Mouse (Mus musculus) neural tube, embryonic 15.5 days (tissue): ENCODE measurements around the gene Cd9. TPM values are rescaled to one million over a fixed set of nuclear protein-coding genes. Genes with fewer than 3 reads are reported as not detected.
"Not testable (repeated sequence)": the region's sequence is repeated elsewhere in the genome, so short reads cannot be mapped to it uniquely, and the experiment has no call there.

ENCODE experiments used
- ATAC-seq: fragments of 200-750 bp; cut with Nextera tagmentation; 2 replicates; pipeline ENCODE4 v1.8.0; 2017; ENCODE audit warnings: mild to moderate bottlenecking, moderate TSS enrichment, moderate library complexity; ENCODE audit not compliant: low FRiP score
- H3K27ac ChIP-seq: fragments of 300-500 bp; sonication (generic); replicated peaks from 2 replicates; pipeline ENCODE4 v1.5.1; 2015; ENCODE audit warnings: mild to moderate bottlenecking, inconsistent platforms
- H3K27me3 ChIP-seq: fragments of 300-500 bp; sonication (generic); replicated peaks from 2 replicates; pipeline ENCODE4 v1.6.1; 2015; ENCODE audit warnings: inconsistent platforms
- H3K36me3 ChIP-seq: fragments of 300-500 bp; sonication (generic); 2 replicates; pipeline ENCODE4 v1.6.1; 2015; ENCODE audit warnings: inconsistent platforms
- H3K4me1 ChIP-seq: fragments of 300-500 bp; sonication (generic); 2 replicates; pipeline ENCODE4 v1.6.1; 2015; ENCODE audit warnings: inconsistent platforms
- H3K4me2 ChIP-seq: fragments of 300-500 bp; sonication (generic); 2 replicates; pipeline ENCODE4 v1.6.1; 2015; ENCODE audit warnings: inconsistent platforms, mild to moderate bottlenecking, moderate library complexity
- H3K4me3 ChIP-seq: fragments of 300-500 bp; sonication (generic); replicated peaks from 2 replicates; pipeline ENCODE4 v1.5.1; 2015; ENCODE audit warnings: mild to moderate bottlenecking, inconsistent platforms
- H3K9ac ChIP-seq: fragments of 300-500 bp; sonication (generic); replicated peaks from 2 replicates; pipeline ENCODE4 v1.6.1; 2015; ENCODE audit warnings: mild to moderate bottlenecking, inconsistent platforms
- H3K9me3 ChIP-seq: fragments of 300-500 bp; sonication (generic); replicated peaks from 2 replicates; pipeline ENCODE4 v1.6.1; 2016; ENCODE audit warnings: inconsistent platforms
- WGBS: fragments of 180-500 bp; shearing (Covaris S2); methylation state at CpG from one replicate; pipeline ENCODE4 v1.1.7; 2015; ENCODE audit warnings: mixed read lengths; 5-methylcytosine and 5-hydroxymethylcytosine counted together
- polyA plus RNA-seq: library from polyadenylated mRNA; unstranded; fragments of >200 nt; fragmentation: Nextera tagmentation; extraction: Ambion mirVana; gene quantifications from 2 replicates; pipeline ENCODE4 v1.2.1, GENCODE M21; 2015

Cd9 gene
- polyA plus RNA-seq, 1 experiment from 2014 or later, result 112 TPM

GRCm38 (mm10) chr6:125495361-125495760 lies 770 bp upstream of the Cd9 start:
- H3K4me3 ChIP-seq, result peak overlapping the region; percentile 60; the same call in 1 of the 2 replicates
- no peak for ATAC-seq
- WGBS, result 73% methylated on average over 9 of the region's 9 CpGs

GRCm38 (mm10) chr6:125493147-125493546 lies 1.4 kb downstream of the Cd9 start:
- Histone ChIP-seq H3K9me3 (no peaks in the 10 kb centered on the region), H3K4me3 (peak overlapping the region; percentile 60), H3K4me2 (peak overlapping the region; percentile 95), H3K27ac (no peak overlapping the region; the same call in 1 of the 2 replicates), H3K27me3 (peaks cover 26% of the 10 kb centered on the region), H3K9ac (no peak overlapping the region; the same call in 1 of the 2 replicates), H3K4me1 (peaks cover 27% of the 10 kb centered on the region), H3K36me3 (no peaks in the 10 kb centered on the region)
- WGBS, result 53% methylated on average over 5 of the region's 5 CpGs
- ATAC-seq, result no peak

More at GRCm38 (mm10) chr6:125495361-125495760, 770 bp upstream of the Cd9 start:
- Histone ChIP-seq H3K4me2 (peak overlapping the region; percentile 95; the same call in 1 of the 2 replicates), H3K9me3 (no peaks in the 10 kb centered on the region), H3K4me1 (peaks cover 27% of the 10 kb centered on the region), H3K36me3 (no peaks in the 10 kb centered on the region), H3K9ac (no peak overlapping the region), H3K27ac (no peak overlapping the region), H3K27me3 (peaks cover 26% of the 10 kb centered on the region)

GRCm38 (mm10) chr6:125492664-125493063 lies 1.9 kb downstream of the Cd9 start:
- Histone ChIP-seq H3K4me1 (peaks cover 27% of the 10 kb centered on the region), H3K27me3 (peaks cover 26% of the 10 kb centered on the region), H3K9me3 (no peaks in the 10 kb centered on the region), H3K9ac (no peak overlapping the region), H3K27ac (no peak overlapping the region; the same call in 1 of the 2 replicates), H3K4me3 (peak overlapping the region; percentile 60), H3K36me3 (no peaks in the 10 kb centered on the region), H3K4me2 (peak overlapping the region; percentile 95)
- ATAC-seq, result no peak
- WGBS, result 80% methylated on average over 6 of the region's 6 CpGs

GRCm38 (mm10) chr6:125492033-125492432 lies 2.6 kb downstream of the Cd9 start:
- peak overlapping the region; percentile 95 for H3K4me2 ChIP-seq
- no peaks in the 10 kb centered on the region for H3K9me3 ChIP-seq
- no peaks in the 10 kb centered on the region for H3K36me3 ChIP-seq
- no peak for ATAC-seq
- H3K27ac ChIP-seq, result 0 out of 2 replicates have a peak overlapping the region, but pooled peaks have one; percentile 4
- H3K4me3 ChIP-seq, result no peak overlapping the region
- 30% methylated on average over 9 of the region's 9 CpGs for WGBS
- H3K27me3 ChIP-seq, result peaks cover 26% of the 10 kb centered on the region
- peaks cover 27% of the 10 kb centered on the region for H3K4me1 ChIP-seq
- 0 out of 2 replicates have a peak overlapping the region, but pooled peaks have one; percentile 14 for H3K9ac ChIP-seq

- H3K36me3 ChIP-seq, result no peaks in the 10 kb centered on the region
- ATAC-seq, result no peak
- no peak overlapping the region for H3K9ac ChIP-seq
- peak overlapping the region; percentile 95; the same call in 1 of the 2 replicates for H3K4me2 ChIP-seq
- H3K4me3 ChIP-seq, result no peak overlapping the region
- H3K27me3 ChIP-seq, result peaks cover 24% of the 10 kb centered on the region
- H3K9me3 ChIP-seq, result no peaks in the 10 kb centered on the region
- WGBS, result 88% methylated on average over 10 of the region's 10 CpGs
- H3K27ac ChIP-seq, result 0 out of 2 replicates have a peak overlapping the region, but pooled peaks have one; percentile 4
- H3K4me1 ChIP-seq, result peaks cover 27% of the 10 kb centered on the region
Observed at GRCm38 (mm10) chr6:125491393-125491792, 3.2 kb downstream of the Cd9 start.

GRCm38 (mm10) chr6:125489881-125490559 lies 4.6 kb downstream of the Cd9 start:
- peaks cover 17% of the 10 kb centered on the region for H3K27me3 ChIP-seq
- H3K4me1 ChIP-seq, result peaks cover 27% of the 10 kb centered on the region
- no peak overlapping the region for H3K4me2 ChIP-seq
- H3K9ac ChIP-seq, result no peak overlapping the region
- WGBS, result 75% methylated on average over 11 of the region's 11 CpGs
- no peaks in the 10 kb centered on the region for H3K9me3 ChIP-seq
- no peaks in the 10 kb centered on the region for H3K36me3 ChIP-seq
- no peak for ATAC-seq
- H3K27ac ChIP-seq, result peak overlapping the region; percentile 58
- H3K4me3 ChIP-seq, result no peak overlapping the region

GRCm38 (mm10) chr6:125485589-125485988 lies 9.0 kb downstream of the Cd9 start:
- Histone ChIP-seq H3K4me3 (no peak overlapping the region), H3K4me2 (no peak overlapping the region), H3K27ac (no peak overlapping the region), H3K36me3 (no peaks in the 10 kb centered on the region), H3K9ac (no peak overlapping the region), H3K4me1 (peaks cover 15% of the 10 kb centered on the region), H3K9me3 (no peaks in the 10 kb centered on the region), H3K27me3 (no peaks in the 10 kb centered on the region)
- ATAC-seq, result no peak
- WGBS, result 38% methylated on average over 4 of the region's 4 CpGs

- Histone ChIP-seq H3K4me1 (peaks cover 21% of the 10 kb centered on the region), H3K9ac (no peak overlapping the region), H3K27ac (no peak overlapping the region), H3K9me3 (no peaks in the 10 kb centered on the region), H3K36me3 (no peaks in the 10 kb centered on the region), H3K4me2 (no peak overlapping the region), H3K4me3 (no peak overlapping the region), H3K27me3 (no peaks in the 10 kb centered on the region)
- ATAC-seq, result no peak
- 96% methylated on average over 2 of the region's 2 CpGs for WGBS
Observed at GRCm38 (mm10) chr6:125484721-125485120, 9.9 kb downstream of the Cd9 start.

- not testable (repeated sequence) for H3K27me3 ChIP-seq, H3K27ac ChIP-seq, H3K4me2 ChIP-seq, H3K36me3 ChIP-seq, ATAC-seq, H3K4me3 ChIP-seq, H3K9me3 ChIP-seq, H3K9ac ChIP-seq
- WGBS, result 94% methylated on average over 10 of the region's 10 CpGs
- H3K4me1 ChIP-seq, result peaks cover 21% of the 10 kb centered on the region
Observed at GRCm38 (mm10) chr6:125484313-125484660, 10.3 kb downstream of the Cd9 start.

GRCm38 (mm10) chr6:125483515-125484312 lies 10.9 kb downstream of the Cd9 start:
- Histone ChIP-seq H3K9me3 (no peaks in the 10 kb centered on the region), H3K9ac (no peak overlapping the region), H3K27ac (no peak overlapping the region), H3K27me3 (no peaks in the 10 kb centered on the region), H3K4me3 (no peak overlapping the region), H3K4me1 (peaks cover 21% of the 10 kb centered on the region), H3K36me3 (no peaks in the 10 kb centered on the region), H3K4me2 (no peak overlapping the region)
- ATAC-seq, result no peak
- WGBS, result 93% methylated on average over 12 of the region's 12 CpGs

- Histone ChIP-seq H3K27ac (no peak overlapping the region), H3K4me2 (no peak overlapping the region), H3K27me3 (no peaks in the 10 kb centered on the region), H3K9me3 (no peaks in the 10 kb centered on the region), H3K4me1 (peaks cover 22% of the 10 kb centered on the region), H3K36me3 (no peaks in the 10 kb centered on the region), H3K4me3 (no peak overlapping the region), H3K9ac (no peak overlapping the region)
- 58% methylated on average over 5 of the region's 5 CpGs for WGBS
- ATAC-seq, result no peak
Observed at GRCm38 (mm10) chr6:125482427-125482831, 12.2 kb downstream of the Cd9 start.
